Mouse (Mus musculus): ENCODE measurements around the gene Tmbim7. TPM values are rescaled to one million over a fixed set of nuclear protein-coding genes. Genes with fewer than 3 reads are reported as not detected.
"Not testable (repeated sequence)": the region's sequence is repeated elsewhere in the genome, so short reads cannot be mapped to it uniquely, and the experiment has no call there.

The Tmbim7 gene
- polyA plus RNA-seq, 1 experiment from 2014 or later = not detected

DNA sequence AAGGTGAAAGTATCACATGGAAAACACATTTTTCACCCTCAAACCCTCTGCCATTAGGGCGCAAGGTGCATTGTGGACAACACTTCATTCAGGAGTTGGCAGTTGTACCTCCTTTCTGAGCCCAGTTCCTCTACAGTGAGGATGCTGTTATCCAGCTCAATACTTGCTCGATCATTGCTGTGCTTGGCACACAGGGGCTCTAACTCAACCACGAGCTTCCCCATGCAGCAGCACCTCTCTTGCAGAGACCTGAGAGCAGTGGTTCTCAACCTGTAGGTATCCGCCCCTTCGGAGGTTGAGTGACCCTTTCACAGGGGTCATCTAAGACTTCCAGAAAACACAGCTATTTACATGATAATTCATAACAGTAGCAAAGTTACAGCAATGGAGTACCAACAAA lies 640 bp downstream of the Tmbim7 start:
- no peaks in the 10 kb centered on the region for H3K27me3 ChIP-seq (ENCODE audit: control insufficient read depth, insufficient read depth, low read length)
- 80% methylated on average over 5 of the region's 5 CpGs for WGBS
- no peak for DNase-seq (ENCODE audit: low spot score)
- TF ChIP-seq EP300 (optimal IDR thresholded peaks at IDR 0.05) = no peak
- no peak for TF ChIP-seq CTCF (IDR thresholded peaks at IDR 0.05; ENCODE audit: low read depth)
- no peak overlapping the region for H3K4me2 ChIP-seq (replicated peaks; ENCODE audit: low read depth)
- no peak for ATAC-seq (ENCODE audit: low FRiP score, low TSS enrichment)
- no peak overlapping the region for H3K9ac ChIP-seq (ENCODE audit: low read length)
- no peak overlapping the region for H3K4me3 ChIP-seq (ENCODE audit: low read depth, low read length)
- H3K36me3 ChIP-seq (ENCODE audit: control insufficient read depth, insufficient read depth, low read length) = no peaks in the 10 kb centered on the region
- H3K9me3 ChIP-seq (ENCODE audit: control insufficient read depth, low read length) = no peaks in the 10 kb centered on the region
- H3K27ac ChIP-seq (replicated peaks) = no peak overlapping the region
- no peaks in the 10 kb centered on the region for H3K4me1 ChIP-seq (replicated peaks; ENCODE audit: control insufficient read depth, insufficient read depth)

DNA sequence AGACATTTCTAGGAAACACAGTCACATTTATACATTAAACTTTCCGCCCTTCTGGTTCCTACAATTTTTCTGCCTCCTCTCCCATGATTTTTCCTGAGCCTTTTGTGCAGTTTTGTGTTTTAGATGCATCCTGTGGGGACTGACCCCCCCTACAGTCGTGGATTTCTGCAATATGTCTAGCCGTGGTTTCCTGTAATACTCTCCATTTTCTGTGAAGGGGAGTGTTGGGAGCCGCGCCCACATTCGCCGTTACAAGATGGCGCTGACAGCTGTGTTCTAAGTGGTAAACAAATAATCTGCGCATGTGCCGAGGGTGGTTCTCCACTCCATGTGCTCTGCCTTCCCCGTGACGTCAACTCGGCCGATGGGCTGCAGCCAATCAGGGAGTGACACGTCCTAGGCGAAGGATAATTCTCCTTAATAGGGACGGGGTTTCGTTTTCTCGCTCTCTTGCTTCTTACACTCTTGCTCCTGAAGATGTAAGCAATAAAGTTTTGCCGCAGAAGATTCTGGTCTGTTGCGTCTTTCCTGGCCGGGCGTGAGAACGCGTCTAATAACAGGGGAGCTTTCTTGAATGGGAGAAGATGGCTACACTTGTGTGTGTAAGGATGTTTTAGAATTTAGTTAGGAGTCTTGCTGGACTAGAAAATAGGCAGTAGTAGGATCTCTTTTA lies 2.1 kb downstream of the Tmbim7 start:
- not testable (repeated sequence) for ATAC-seq (ENCODE audit: low FRiP score, low TSS enrichment); H3K9ac ChIP-seq (ENCODE audit: low read length)
- WGBS = 92% methylated on average over 14 of the region's 25 CpGs

DNA sequence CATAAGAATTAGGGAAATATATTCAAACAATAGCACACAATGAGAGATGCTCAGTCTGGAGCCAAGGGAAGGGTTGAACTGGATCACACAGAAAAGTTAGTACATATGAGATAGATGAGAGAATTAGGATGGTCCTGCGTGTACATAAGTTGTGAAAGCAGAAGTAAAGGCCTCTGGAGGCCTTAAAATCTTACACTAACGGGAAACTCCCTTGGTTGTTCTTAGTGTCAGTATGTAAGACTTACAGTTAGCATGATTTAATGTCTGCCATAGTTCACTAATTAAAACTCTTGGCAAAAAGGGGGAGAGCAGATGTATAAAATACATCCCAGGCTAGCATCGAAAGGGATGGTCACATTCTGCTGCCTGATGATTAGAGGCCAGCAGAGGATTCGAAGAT lies 2.8 kb downstream of the Tmbim7 start:
- no peaks in the 10 kb centered on the region for H3K36me3 ChIP-seq (ENCODE audit: control insufficient read depth, insufficient read depth, low read length)
- DNase-seq (ENCODE audit: low spot score) (no peak), ATAC-seq (ENCODE audit: low FRiP score, low TSS enrichment) (no peak)
- H3K9ac ChIP-seq (ENCODE audit: low read length) = no peak overlapping the region
- no peak overlapping the region for H3K4me2 ChIP-seq (replicated peaks; ENCODE audit: low read depth)
- no peak overlapping the region for H3K4me3 ChIP-seq (ENCODE audit: low read depth, low read length)
- no peak for TF ChIP-seq EP300 (optimal IDR thresholded peaks at IDR 0.05)
- no peak for TF ChIP-seq CTCF (IDR thresholded peaks at IDR 0.05; ENCODE audit: low read depth)
- H3K27ac ChIP-seq (replicated peaks) = no peak overlapping the region
- no peaks in the 10 kb centered on the region for H3K4me1 ChIP-seq (replicated peaks; ENCODE audit: control insufficient read depth, insufficient read depth)
- no peaks in the 10 kb centered on the region for H3K9me3 ChIP-seq (ENCODE audit: control insufficient read depth, low read length)
- WGBS = 86% methylated on average over 4 of the region's 4 CpGs
- no peaks in the 10 kb centered on the region for H3K27me3 ChIP-seq (ENCODE audit: control insufficient read depth, insufficient read depth, low read length)

More for the DNA sequence above, 2.1 kb downstream of the Tmbim7 start:
- H3K4me1 ChIP-seq (replicated peaks; ENCODE audit: control insufficient read depth, insufficient read depth); DNase-seq (ENCODE audit: low spot score); H3K4me3 ChIP-seq (ENCODE audit: low read depth, low read length); H3K27me3 ChIP-seq (ENCODE audit: control insufficient read depth, insufficient read depth, low read length); H3K4me2 ChIP-seq (replicated peaks; ENCODE audit: low read depth); H3K27ac ChIP-seq (replicated peaks); H3K9me3 ChIP-seq (ENCODE audit: control insufficient read depth, low read length); H3K36me3 ChIP-seq (ENCODE audit: control insufficient read depth, insufficient read depth, low read length): not testable (repeated sequence)

DNA sequence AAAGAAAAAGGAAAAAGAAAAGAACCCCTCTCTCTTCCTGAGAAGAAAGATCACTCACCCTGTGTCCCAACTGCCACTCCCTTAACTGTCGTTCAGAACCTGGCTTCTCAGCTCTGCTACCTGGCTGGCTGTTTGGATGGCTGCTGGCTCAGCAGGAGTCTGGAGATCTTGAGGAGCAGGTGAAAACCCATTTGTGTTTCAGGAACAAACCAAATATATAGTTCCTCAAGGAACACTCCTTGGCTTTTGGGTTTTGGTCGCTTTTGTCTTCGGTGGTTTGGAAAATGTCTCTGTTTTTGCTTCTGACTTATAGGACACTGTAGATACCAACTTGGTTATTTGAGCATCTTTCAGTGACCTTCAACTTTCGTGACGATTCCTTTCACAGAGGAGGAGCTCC lies 6.1 kb downstream of the Tmbim7 start, which contains the start of gene Gatad1:
Gene Gatad1, minus strand, starts transcription at position 101 of the 400 bp plus-strand sequence.
- Histone ChIP-seq H3K9me3 (ENCODE audit: control insufficient read depth, low read length) (no peaks in the 10 kb centered on the region), H3K4me3 (ENCODE audit: low read depth, low read length) (no peak within 1 kb of the TSS), H3K4me2 (replicated peaks; ENCODE audit: low read depth) (no peak within 1 kb of the TSS), H3K9ac (ENCODE audit: low read length) (no peak within 1 kb of the TSS), H3K27me3 (ENCODE audit: control insufficient read depth, insufficient read depth, low read length) (no peaks in the 10 kb centered on the region), H3K27ac (replicated peaks) (no peak within 1 kb of the TSS), H3K4me1 (replicated peaks; ENCODE audit: control insufficient read depth, insufficient read depth) (no peaks in the 10 kb centered on the region), H3K36me3 (ENCODE audit: control insufficient read depth, insufficient read depth, low read length) (no peaks in the 10 kb centered on the region)
- WGBS = 73% methylated on average over 5 of the region's 5 CpGs
- ATAC-seq (ENCODE audit: low FRiP score, low TSS enrichment) (no peak), DNase-seq (ENCODE audit: low spot score) (no peak)
- TF ChIP-seq CTCF (IDR thresholded peaks at IDR 0.05; ENCODE audit: low read depth) = no peak
- no peak for TF ChIP-seq EP300 (optimal IDR thresholded peaks at IDR 0.05)

DNA sequence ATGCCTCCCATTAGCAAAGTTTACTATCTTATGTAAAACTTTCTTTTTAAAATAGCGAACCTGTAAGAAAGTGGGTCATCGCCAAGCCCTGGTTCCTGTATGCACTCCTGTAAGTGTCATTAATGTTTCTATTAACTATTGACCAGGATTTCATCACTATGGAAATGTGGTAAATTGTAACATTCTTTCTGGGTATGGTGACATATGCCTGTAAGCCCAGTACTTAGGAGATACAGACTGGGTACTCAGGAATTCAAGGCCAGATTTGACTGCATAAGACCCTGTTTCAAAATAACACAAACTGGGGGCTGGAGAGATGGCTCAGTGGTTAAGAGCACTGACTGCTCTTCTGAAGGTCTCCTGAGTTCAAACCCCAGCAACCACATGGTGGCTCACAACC lies 14.2 kb downstream of the Tmbim7 start:
- H3K27me3 ChIP-seq (ENCODE audit: control insufficient read depth, insufficient read depth, low read length) = no peaks in the 10 kb centered on the region
- ATAC-seq (ENCODE audit: low FRiP score, low TSS enrichment) = no peak
- H3K4me3 ChIP-seq (ENCODE audit: low read depth, low read length) = no peak overlapping the region
- H3K9me3 ChIP-seq (ENCODE audit: control insufficient read depth, low read length) = no peaks in the 10 kb centered on the region
- no peak overlapping the region for H3K4me2 ChIP-seq (replicated peaks; ENCODE audit: low read depth)
- DNase-seq (ENCODE audit: low spot score) = no peak
- no peaks in the 10 kb centered on the region for H3K36me3 ChIP-seq (ENCODE audit: control insufficient read depth, insufficient read depth, low read length)
- TF ChIP-seq CTCF (IDR thresholded peaks at IDR 0.05; ENCODE audit: low read depth) (no peak), EP300 (optimal IDR thresholded peaks at IDR 0.05) (no peak)
- no peak overlapping the region for H3K9ac ChIP-seq (ENCODE audit: low read length)
- 87% methylated on average over 2 of the region's 2 CpGs for WGBS
- no peaks in the 10 kb centered on the region for H3K4me1 ChIP-seq (replicated peaks; ENCODE audit: control insufficient read depth, insufficient read depth)
- no peak overlapping the region for H3K27ac ChIP-seq (replicated peaks)

DNA sequence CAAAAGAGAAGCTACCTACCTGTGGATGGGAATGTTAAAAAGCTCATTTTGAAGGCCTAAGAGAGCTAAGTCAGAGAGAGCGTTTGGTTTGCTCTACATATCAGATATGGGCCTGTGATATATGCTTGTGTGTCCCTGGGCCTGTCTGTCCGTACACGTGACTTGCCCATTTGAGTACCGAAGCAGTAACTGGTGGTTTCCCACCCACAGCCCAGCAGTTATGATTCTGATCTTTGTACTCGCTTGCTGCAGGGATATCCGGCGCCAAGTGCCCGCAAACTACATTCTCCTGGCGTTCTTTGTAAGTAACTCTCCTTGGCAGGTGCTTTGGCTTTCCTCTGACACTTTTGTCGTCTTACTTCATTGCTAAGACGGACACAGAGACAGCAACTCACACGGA lies 15.6 kb downstream of the Tmbim7 start:
- no peak for TF ChIP-seq CTCF (IDR thresholded peaks at IDR 0.05; ENCODE audit: low read depth)
- no peak for TF ChIP-seq EP300 (optimal IDR thresholded peaks at IDR 0.05)
- 83% methylated on average over 12 of the region's 12 CpGs for WGBS
- no peak for ATAC-seq (ENCODE audit: low FRiP score, low TSS enrichment)

More for the DNA sequence above, 15.6 kb downstream of the Tmbim7 start:
- Histone ChIP-seq H3K4me3 (ENCODE audit: low read depth, low read length) (no peak overlapping the region), H3K9me3 (ENCODE audit: control insufficient read depth, low read length) (no peaks in the 10 kb centered on the region), H3K9ac (ENCODE audit: low read length) (no peak overlapping the region), H3K4me1 (replicated peaks; ENCODE audit: control insufficient read depth, insufficient read depth) (no peaks in the 10 kb centered on the region), H3K4me2 (replicated peaks; ENCODE audit: low read depth) (no peak overlapping the region), H3K27ac (replicated peaks) (no peak overlapping the region), H3K36me3 (ENCODE audit: control insufficient read depth, insufficient read depth, low read length) (no peaks in the 10 kb centered on the region), H3K27me3 (ENCODE audit: control insufficient read depth, insufficient read depth, low read length) (no peaks in the 10 kb centered on the region)
- DNase-seq (ENCODE audit: low spot score) = no peak
